Mouse (Mus musculus) lung, postnatal 0 days (tissue): ENCODE data around the gene Prkag3. TPM values are rescaled to one million over a fixed set of nuclear protein-coding genes. Genes with fewer than 3 reads are reported as not detected.

Experiments used
- ATAC-seq: fragments of 200-750 bp; cut with Nextera tagmentation; 2 replicates; pipeline ENCODE4 v1.8.0; 2017; ENCODE audit warnings: moderate library complexity
- DNase-seq: peaks from one replicate; pipeline ENCODE4 v3.0.0-alpha.2; 2016; ENCODE audit warnings: low spot score
- H3K27ac ChIP-seq: fragments of 300-500 bp; sonication (generic); 2 replicates; pipeline ENCODE4 v1.5.1; 2014; ENCODE audit warnings: antibody characterized with exemption, mild to moderate bottlenecking, low read length, mixed read lengths
- H3K27me3 ChIP-seq: fragments of 300-500 bp; sonication (generic); replicated peaks from 2 replicates; pipeline ENCODE4 v1.6.1; 2014; ENCODE audit warnings: low read length, mixed read lengths; ENCODE audit not compliant: insufficient read depth
- H3K36me3 ChIP-seq: fragments of 300-500 bp; sonication (generic); 2 replicates; pipeline ENCODE4 v1.6.1; 2014; ENCODE audit warnings: low read length, mixed read lengths; ENCODE audit not compliant: insufficient read depth
- H3K4me1 ChIP-seq: fragments of 300-500 bp; sonication (generic); 2 replicates; pipeline ENCODE4 v1.6.1; 2014; ENCODE audit warnings: antibody characterized with exemption, low read depth, low read length, mixed read lengths; ENCODE audit not compliant: insufficient read depth
- H3K4me2 ChIP-seq: fragments of 300-500 bp; sonication (generic); replicated peaks from 2 replicates; pipeline ENCODE4 v1.6.1; 2014; ENCODE audit warnings: low read depth, mild to moderate bottlenecking, low read length, moderate library complexity, mixed read lengths
- H3K4me3 ChIP-seq: fragments of 300-500 bp; sonication (generic); 2 replicates; pipeline ENCODE4 v1.5.1; 2014; ENCODE audit warnings: low read depth, low read length
- H3K9ac ChIP-seq: fragments of 300-500 bp; sonication (generic); replicated peaks from 2 replicates; pipeline ENCODE4 v1.6.1; 2014; ENCODE audit warnings: low read depth, mild to moderate bottlenecking
- H3K9me3 ChIP-seq: fragments of 300-500 bp; sonication (generic); 2 replicates; pipeline ENCODE4 v1.6.1; 2016; ENCODE audit warnings: low read length, mixed read lengths
- CTCF ChIP-seq: IDR thresholded peaks from 2 replicates; pipeline ENCODE4 v1.5.1; 2016; ENCODE audit warnings: antibody characterized with exemption, mild to moderate bottlenecking
- EP300 ChIP-seq: IDR thresholded peaks from 2 replicates; pipeline ENCODE4 v1.6.1; 2016; ENCODE audit warnings: antibody characterized with exemption, mild to moderate bottlenecking, control low read depth
- WGBS: fragments of 180-500 bp; shearing (Covaris S2); extraction: QIAGEN DNeasy Blood & Tissue Kit; methylation state at CpG from one replicate; pipeline ENCODE4 v1.1.7; 2014; 5-methylcytosine and 5-hydroxymethylcytosine counted together
- polyA plus RNA-seq: library from polyadenylated mRNA; unstranded; fragments of >200 nt; fragmentation: Nextera tagmentation; extraction: Ambion mirVana; gene quantifications from 2 replicates; pipeline ENCODE4 v1.2.1, GENCODE M21; 2015

The Prkag3 gene
- polyA plus RNA-seq, 1 experiment from 2014 or later = 2.6 TPM

DNA sequence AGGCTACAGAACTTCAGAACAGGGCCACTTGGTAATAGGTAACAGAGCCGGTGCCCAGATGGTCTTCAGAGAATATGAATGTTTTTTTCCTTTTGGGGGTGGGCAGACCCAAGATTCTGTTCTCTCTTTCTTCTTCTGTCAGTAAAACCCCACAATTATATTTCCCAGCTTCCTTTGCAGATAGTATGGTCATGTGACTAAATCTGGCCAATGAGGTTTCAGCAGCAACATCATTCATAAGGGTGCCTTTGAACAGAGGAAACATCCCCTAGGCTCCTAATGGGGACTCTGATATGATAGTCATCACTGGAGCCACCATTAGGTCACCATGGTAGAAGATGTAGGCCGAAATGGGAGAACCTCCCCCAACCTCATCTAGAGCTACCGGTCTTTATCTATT lies 3.8 kb upstream of the Prkag3 start:
- DNase-seq = no peak
- TF ChIP-seq CTCF = no peak
- TF ChIP-seq EP300 = no peak
- 90% methylated on average over 3 of the region's 3 CpGs for WGBS

DNA sequence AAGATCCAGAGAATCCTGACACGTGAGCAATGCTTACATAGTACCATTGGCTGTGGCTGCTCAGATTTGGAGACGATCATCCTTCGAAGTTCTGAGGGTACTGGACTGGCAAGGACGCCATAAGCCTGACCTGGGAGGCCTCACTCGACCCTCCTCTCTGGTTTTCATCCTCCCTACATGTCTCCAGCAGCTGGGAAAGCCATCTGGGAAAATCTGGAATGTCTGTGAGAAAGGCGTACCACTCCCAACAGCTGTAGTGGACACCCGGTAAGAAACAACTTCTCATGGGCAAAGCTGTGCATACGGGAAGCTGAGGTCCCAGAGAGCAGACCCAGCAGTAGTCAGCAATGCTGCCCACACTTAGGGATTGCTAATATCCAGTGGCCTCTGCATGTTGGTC lies 3.1 kb upstream of the Prkag3 start:
- WGBS = 74% methylated on average over 8 of the region's 8 CpGs
- TF ChIP-seq CTCF (no peak), EP300 (no peak)
- no peaks in the 10 kb centered on the region for H3K4me1 ChIP-seq
- H3K36me3 ChIP-seq = no peaks in the 10 kb centered on the region
- DNase-seq = no peak
- ATAC-seq = no peak
- H3K27ac ChIP-seq = no peak overlapping the region
- H3K27me3 ChIP-seq = no peaks in the 10 kb centered on the region
- H3K4me2 ChIP-seq = no peak overlapping the region
- H3K4me3 ChIP-seq = no peak overlapping the region
- H3K9ac ChIP-seq = no peak overlapping the region
- H3K9me3 ChIP-seq = no peaks in the 10 kb centered on the region

More for the DNA sequence above, 3.8 kb upstream of the Prkag3 start:
- H3K4me3 ChIP-seq = no peak overlapping the region
- H3K4me2 ChIP-seq = no peak overlapping the region
- no peaks in the 10 kb centered on the region for H3K36me3 ChIP-seq
- no peaks in the 10 kb centered on the region for H3K27me3 ChIP-seq
- no peaks in the 10 kb centered on the region for H3K4me1 ChIP-seq
- no peaks in the 10 kb centered on the region for H3K9me3 ChIP-seq
- H3K9ac ChIP-seq = no peak overlapping the region
- H3K27ac ChIP-seq = no peak overlapping the region
- no peak for ATAC-seq

- H3K4me3 ChIP-seq = no peak overlapping the region
- no peak overlapping the region for H3K9ac ChIP-seq
- TF ChIP-seq CTCF (no peak), EP300 (no peak)
- no peaks in the 10 kb centered on the region for H3K9me3 ChIP-seq
- 77% methylated on average over 4 of the region's 4 CpGs for WGBS
- H3K27ac ChIP-seq = no peak overlapping the region
- H3K36me3 ChIP-seq = no peaks in the 10 kb centered on the region
- DNase-seq (no peak), ATAC-seq (no peak)
- H3K4me1 ChIP-seq = no peaks in the 10 kb centered on the region
- no peak overlapping the region for H3K4me2 ChIP-seq
- H3K27me3 ChIP-seq = no peaks in the 10 kb centered on the region
Observed at GRCm38 (mm10) chr1:74750683-74751082, 1.7 kb upstream of the Prkag3 start.

DNA sequence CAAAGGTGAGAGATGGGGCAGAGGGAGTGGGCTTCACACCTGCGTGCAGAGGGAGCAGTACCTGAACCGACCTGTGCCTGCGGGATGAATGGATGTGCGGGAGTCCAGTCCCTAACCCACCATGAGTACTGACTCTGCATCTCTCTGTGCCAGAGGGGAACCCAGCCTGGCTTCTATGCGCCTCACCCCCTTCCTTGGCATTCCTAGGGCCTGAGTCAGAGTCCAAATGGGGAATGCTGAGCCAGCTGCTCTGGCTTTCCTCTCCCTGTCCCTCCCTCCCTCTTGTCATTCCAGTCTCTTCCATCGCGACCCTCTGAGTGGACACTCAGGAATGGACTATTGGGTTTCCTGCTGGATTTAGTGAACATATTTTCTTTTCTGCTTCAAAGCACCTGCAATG lies 280 bp upstream of the Prkag3 start:
- H3K4me3 ChIP-seq = peak overlapping the region; percentile 28; the same call in 1 of the 2 replicates
- WGBS = 28% methylated on average over 7 of the region's 7 CpGs

DNA sequence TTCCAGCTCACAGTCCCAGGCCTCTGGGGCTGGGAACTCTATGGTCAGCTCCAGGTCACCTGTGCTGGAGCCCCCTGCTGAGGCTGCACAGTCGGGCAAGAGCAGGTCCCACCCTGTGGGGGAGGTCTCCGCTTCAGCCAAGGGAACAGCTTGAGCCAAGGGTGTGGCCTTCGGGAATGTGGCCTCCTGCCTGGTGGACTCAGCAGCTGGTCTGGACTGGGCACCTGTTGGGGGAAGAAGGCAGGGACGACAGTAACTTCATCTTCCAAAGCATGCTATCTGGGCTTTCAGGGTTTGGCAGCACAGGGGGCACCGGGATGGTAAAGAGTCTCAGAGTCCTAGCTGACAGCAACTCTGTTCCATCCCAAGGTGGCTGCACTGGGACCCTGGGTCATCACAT lies 1.7 kb downstream of the Prkag3 start:
- ATAC-seq = no peak; the same call in 1 of the 2 replicates
- Histone ChIP-seq H3K27me3 (no peaks in the 10 kb centered on the region), H3K4me2 (no peak overlapping the region), H3K4me1 (no peaks in the 10 kb centered on the region), H3K4me3 (no peak overlapping the region), H3K9me3 (no peaks in the 10 kb centered on the region), H3K36me3 (no peaks in the 10 kb centered on the region), H3K27ac (no peak overlapping the region), H3K9ac (no peak overlapping the region)
- WGBS = 49% methylated on average over 5 of the region's 5 CpGs
- TF ChIP-seq CTCF (no peak), EP300 (no peak)
- peak; percentile 21 for DNase-seq

More for the DNA sequence above, 280 bp upstream of the Prkag3 start:
- H3K9ac ChIP-seq = no peak overlapping the region
- peak; percentile 90 for DNase-seq
- no peaks in the 10 kb centered on the region for H3K36me3 ChIP-seq
- H3K9me3 ChIP-seq = no peaks in the 10 kb centered on the region
- peak; percentile 94 for ATAC-seq
- no peaks in the 10 kb centered on the region for H3K4me1 ChIP-seq
- no peak for TF ChIP-seq CTCF
- peak; percentile 73 for TF ChIP-seq EP300
- H3K4me2 ChIP-seq = peak overlapping the region; percentile 59
- peak overlapping the region; percentile 27; the same call in 1 of the 2 replicates for H3K27ac ChIP-seq
- no peaks in the 10 kb centered on the region for H3K27me3 ChIP-seq

GRCm38 (mm10) chr1:74740846-74741245 lies 8.2 kb downstream of the Prkag3 start:
- DNase-seq (no peak), ATAC-seq (no peak)
- no peaks in the 10 kb centered on the region for H3K27me3 ChIP-seq
- TF ChIP-seq EP300 = no peak
- no peak for TF ChIP-seq CTCF
- no peaks in the 10 kb centered on the region for H3K36me3 ChIP-seq
- no peak overlapping the region for H3K27ac ChIP-seq
- H3K4me2 ChIP-seq = no peak overlapping the region
- no peak overlapping the region for H3K9ac ChIP-seq
- no peaks in the 10 kb centered on the region for H3K4me1 ChIP-seq
- no peak overlapping the region for H3K4me3 ChIP-seq
- no peaks in the 10 kb centered on the region for H3K9me3 ChIP-seq
- WGBS = 69% methylated on average over 7 of the region's 7 CpGs

DNA sequence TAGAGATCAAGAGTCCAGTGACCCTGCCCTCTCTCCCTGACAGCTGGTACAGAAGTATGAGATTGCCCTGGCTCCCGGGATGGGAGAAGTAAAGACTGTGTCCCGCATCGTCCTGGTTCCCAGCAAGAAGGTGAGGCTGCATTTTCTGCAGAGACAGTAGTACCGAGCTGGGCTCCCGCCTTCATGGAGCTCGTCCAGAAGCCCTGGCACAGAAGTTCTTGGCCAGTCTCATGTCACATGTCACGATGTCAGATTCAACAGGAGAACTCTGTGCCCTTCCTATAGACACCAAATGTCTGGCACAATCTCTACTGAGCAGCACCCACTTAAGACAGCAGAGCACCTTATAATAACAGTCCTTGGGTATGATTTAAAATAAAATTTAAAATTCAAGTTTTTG lies 11.5 kb downstream of the Prkag3 start:
- no peaks in the 10 kb centered on the region for H3K27me3 ChIP-seq
- H3K27ac ChIP-seq = no peak overlapping the region
- no peak overlapping the region for H3K4me3 ChIP-seq
- H3K9ac ChIP-seq = no peak overlapping the region
- H3K9me3 ChIP-seq = no peaks in the 10 kb centered on the region
- ATAC-seq (no peak), DNase-seq (no peak)
- no peak for TF ChIP-seq CTCF
- no peak for TF ChIP-seq EP300
- WGBS = 83% methylated on average over 7 of the region's 7 CpGs
- H3K4me2 ChIP-seq = no peak overlapping the region
- H3K4me1 ChIP-seq = no peaks in the 10 kb centered on the region
- no peaks in the 10 kb centered on the region for H3K36me3 ChIP-seq
